Mouse (Mus musculus) stomach, postnatal 0 days (tissue): Measurements from ENCODE around the gene Scn8a.

Source experiments
- CTCF ChIP-seq: IDR thresholded peaks from 2 replicates; pipeline ENCODE4 v1.5.1; 2016; ENCODE audit warnings: antibody characterized with exemption, low read depth, mild to moderate bottlenecking, moderate library complexity
- EP300 ChIP-seq: optimal IDR thresholded peaks from 2 replicates; pipeline ENCODE3; 2016; ENCODE audit warnings: antibody characterized with exemption

DNA sequence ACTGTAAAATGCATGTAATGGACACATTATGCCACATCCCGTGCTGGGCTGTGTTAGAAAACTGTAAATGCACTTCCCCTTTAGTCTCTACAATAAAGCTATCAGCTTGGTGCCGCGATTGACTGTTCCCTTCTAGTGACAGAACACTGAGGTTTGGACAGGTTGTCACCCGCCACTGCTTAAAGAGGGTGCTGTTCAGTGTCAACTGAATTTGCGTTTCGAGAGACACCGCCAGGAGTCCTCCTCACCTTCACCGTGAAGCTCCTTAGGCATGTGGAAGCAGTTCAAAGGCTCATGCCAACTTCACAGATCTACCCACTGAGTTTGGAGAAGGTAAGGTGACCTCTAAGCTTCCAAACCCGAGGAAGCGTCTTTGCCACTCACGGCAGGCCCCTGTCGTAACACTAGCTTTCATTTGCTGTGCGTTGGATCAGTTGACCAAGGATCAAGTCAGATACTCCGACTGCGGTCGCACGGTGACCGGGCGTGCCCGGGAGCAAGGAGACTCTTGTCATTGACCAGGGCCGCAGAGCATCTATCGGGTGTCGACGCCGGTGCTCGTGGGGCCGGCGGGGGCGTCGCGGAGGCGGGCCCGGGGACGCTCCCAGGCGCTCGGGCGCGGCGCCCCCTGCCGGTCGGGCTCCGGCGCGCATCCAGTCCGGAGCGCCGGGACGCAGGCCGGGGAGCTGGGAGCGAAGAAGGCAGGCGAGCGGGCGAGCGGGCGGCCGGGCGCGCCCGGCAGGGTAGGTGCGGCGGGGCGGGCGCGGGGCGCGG, 530 bp downstream of the Scn8a start:
- TF ChIP-seq CTCF (peak; percentile 50), EP300 (no peak)
